Mouse (Mus musculus) ES-Bruce4 (cell line): ENCODE measurements around the gene Nrsn2.

Source experiments
- CTCF ChIP-seq: IDR thresholded peaks from one replicate; pipeline ENCODE4 v1.8.1; 2011; ENCODE audit warnings: low read depth, low read length
- EP300 ChIP-seq: IDR thresholded peaks from 2 replicates; pipeline ENCODE4 v1.6.1; 2011; ENCODE audit warnings: low read depth, low read length; ENCODE audit not compliant: insufficient read depth
- POLR2A ChIP-seq: IDR thresholded peaks from one replicate; pipeline ENCODE4 v1.8.1; 2011; ENCODE audit warnings: low read length; ENCODE audit not compliant: insufficient read depth

DNA sequence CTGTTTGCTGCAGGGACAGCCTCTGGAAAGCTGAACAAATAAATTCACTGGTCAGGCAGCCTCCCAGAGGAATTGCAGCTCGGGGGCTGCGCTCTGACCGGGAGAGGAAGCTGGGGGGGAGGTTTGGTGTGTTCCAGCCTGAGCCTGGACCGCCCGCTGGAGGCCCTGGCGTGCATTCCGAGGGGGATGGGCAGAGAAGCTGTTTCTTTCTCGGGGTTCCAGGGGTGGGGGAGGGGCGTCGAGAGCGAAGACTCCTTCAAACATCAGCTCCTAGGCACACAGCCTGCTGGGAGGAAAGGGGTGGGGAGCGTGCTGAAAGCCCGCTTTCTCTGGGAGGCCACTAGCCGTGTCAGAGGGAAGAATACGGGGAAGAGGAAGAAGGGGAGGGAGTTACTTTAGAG lies 34.5 kb upstream of the Nrsn2 start:
- TF ChIP-seq CTCF: no peak
- peak; percentile 83 for TF ChIP-seq EP300
- no peak for TF ChIP-seq POLR2A
